8 mouse cellular contexts compared by ENCODE assay signal in genomic region chr2:174295175-174295899, GRCm38 (mm10). TPM values are rescaled to one million over a fixed set of nuclear protein-coding genes. Genes with fewer than 3 reads are reported as not detected.
A peak's percentile ranks its signal among the peaks of the same experiment; 100 is the strongest.
DNase-seq lines count a peak whose midpoint lies in the region; ATAC-seq and TF ChIP-seq lines count a peak whose summit lies in the region.

No protein-coding gene starts in this region.

- TF ChIP-seq CTCF in G1E (IDR thresholded peaks at IDR 0.05; ENCODE audit: low read depth, low read length), result no peak
- peak; percentile 50 for TF ChIP-seq CTCF in midbrain, postnatal 0 days (IDR thresholded peaks at IDR 0.05)

- peaks cover 43% of the 10 kb centered on the region for H3K9me3 ChIP-seq in G1E (replicated peaks)
- peaks cover 57% of the 10 kb centered on the region for H3K9me3 ChIP-seq in embryonic facial prominence, embryonic 12.5 days
- peaks cover 62% of the 10 kb centered on the region for H3K9me3 ChIP-seq in limb, embryonic 13.5 days
- H3K9me3 ChIP-seq in midbrain, postnatal 0 days (ENCODE audit: low read length), result peaks cover 31% of the 10 kb centered on the region
- H3K9me3 ChIP-seq in stomach, embryonic 16.5 days (replicated peaks; ENCODE audit: control insufficient read depth, low read length), result peaks cover 50% of the 10 kb centered on the region

- H3K4me3 ChIP-seq in G1E (ENCODE audit: low read depth, low read length), result peak overlapping the region; percentile 78
- H3K4me3 ChIP-seq in embryonic facial prominence, embryonic 12.5 days, result peak overlapping the region; percentile 63
- H3K4me3 ChIP-seq in limb, embryonic 13.5 days, result peak overlapping the region; percentile 66
- peak overlapping the region; percentile 61 for H3K4me3 ChIP-seq in midbrain, postnatal 0 days (ENCODE audit: low read depth, low read length)
- H3K4me3 ChIP-seq in stomach, embryonic 16.5 days (replicated peaks; ENCODE audit: low read length), result peak overlapping the region; percentile 65

- DNase-seq in gastrocnemius, postnatal 4 days (ENCODE audit: low spot score in 2 of 2), result peak; percentile 84 to 89
- DNase-seq in gastrocnemius, adult 8-10 months (ENCODE audit: low spot score in 2 of 2), result no peak
- DNase-seq in G1E (ENCODE audit: low spot score), result peak; percentile 89
- peak; percentile 67 to 75 for DNase-seq in heart, postnatal 14 days
- peak; percentile 94 for DNase-seq in midbrain, postnatal 0 days (ENCODE audit: low spot score)

- H3K4me1 ChIP-seq in G1E (ENCODE audit: insufficient read depth, low read depth, low read length), result peaks cover 26% of the 10 kb centered on the region
- H3K4me1 ChIP-seq in embryonic facial prominence, embryonic 12.5 days, result peaks cover 30% of the 10 kb centered on the region
- H3K4me1 ChIP-seq in limb, embryonic 13.5 days, result peaks cover 56% of the 10 kb centered on the region
- H3K4me1 ChIP-seq in midbrain, postnatal 0 days (ENCODE audit: insufficient read depth, low read length), result no peaks in the 10 kb centered on the region; the same call in 1 of the 2 replicates
- peaks cover 19% of the 10 kb centered on the region for H3K4me1 ChIP-seq in stomach, embryonic 16.5 days (ENCODE audit: control insufficient read depth, insufficient read depth, low read length)

- ATAC-seq in G1E (ENCODE audit: extremely low read depth, insufficient number of reproducible peaks, low FRiP score, poor library complexity, severe bottlenecking), result peak; percentile 69
- peak; percentile 79 for ATAC-seq in embryonic facial prominence, embryonic 12.5 days (ENCODE audit: insufficient number of reproducible peaks, insufficient read depth, low FRiP score, low TSS enrichment)
- peak; percentile 87 for ATAC-seq in limb, embryonic 13.5 days (ENCODE audit: low FRiP score, low read depth)
- ATAC-seq in midbrain, postnatal 0 days (ENCODE audit: low FRiP score), result peak; percentile 88
- ATAC-seq in stomach, embryonic 16.5 days (ENCODE audit: insufficient read depth, low FRiP score), result peak; percentile 93

- H3K36me3 ChIP-seq in G1E (replicated peaks), result peaks cover 37% of the 10 kb centered on the region
- peaks cover 4% of the 10 kb centered on the region for H3K36me3 ChIP-seq in embryonic facial prominence, embryonic 12.5 days
- H3K36me3 ChIP-seq in limb, embryonic 13.5 days, result peaks cover 59% of the 10 kb centered on the region
- H3K36me3 ChIP-seq in midbrain, postnatal 0 days (ENCODE audit: insufficient read depth, low read length), result no peaks in the 10 kb centered on the region
- peaks cover 19% of the 10 kb centered on the region for H3K36me3 ChIP-seq in stomach, embryonic 16.5 days (ENCODE audit: control insufficient read depth, insufficient read depth, low read length)

- H3K27me3 ChIP-seq in G1E (ENCODE audit: insufficient read depth, low read length), result no peaks in the 10 kb centered on the region
- peaks cover 32% of the 10 kb centered on the region for H3K27me3 ChIP-seq in embryonic facial prominence, embryonic 12.5 days
- H3K27me3 ChIP-seq in limb, embryonic 13.5 days, result peaks cover 34% of the 10 kb centered on the region
- H3K27me3 ChIP-seq in midbrain, postnatal 0 days (ENCODE audit: insufficient read depth, low read length), result peaks cover 23% of the 10 kb centered on the region
- H3K27me3 ChIP-seq in stomach, embryonic 16.5 days (ENCODE audit: control insufficient read depth, insufficient read depth, low read length), result peaks cover 19% of the 10 kb centered on the region

- H3K4me2 ChIP-seq in embryonic facial prominence, embryonic 12.5 days (replicated peaks), result peak overlapping the region; percentile 51
- peak overlapping the region; percentile 70 for H3K4me2 ChIP-seq in limb, embryonic 13.5 days (replicated peaks)
- peak overlapping the region; percentile 44 for H3K4me2 ChIP-seq in midbrain, postnatal 0 days (ENCODE audit: low read depth, low read length, poor library complexity, severe bottlenecking)
- peak overlapping the region; percentile 65 for H3K4me2 ChIP-seq in stomach, embryonic 16.5 days (ENCODE audit: low read depth, low read length)

- peak overlapping the region; percentile 82 for H3K27ac ChIP-seq in embryonic facial prominence, embryonic 12.5 days
- H3K27ac ChIP-seq in limb, embryonic 13.5 days, result peak overlapping the region; percentile 86
- peak overlapping the region; percentile 81 for H3K27ac ChIP-seq in midbrain, postnatal 0 days (ENCODE audit: low read depth, low read length)
- H3K27ac ChIP-seq in stomach, embryonic 16.5 days (ENCODE audit: low read length), result peak overlapping the region; percentile 82

- intact Hi-C loops in heart, postnatal 14 days (cut with DNase I), result loop anchor here (10.0 kb wide), 2 partner anchors 181 to 221 kb away; partner anchors contain the start of genes Npepl1 and Stx16

- 52% methylated on average over 36 of the region's 36 CpGs for WGBS in embryonic facial prominence, embryonic 12.5 days
- WGBS in limb, embryonic 13.5 days, result 44% methylated on average over 36 of the region's 36 CpGs
- 50% methylated on average over 36 of the region's 36 CpGs for WGBS in midbrain, postnatal 0 days
- WGBS in stomach, embryonic 16.5 days, result 54% methylated on average over 36 of the region's 36 CpGs

- H3K9ac ChIP-seq in embryonic facial prominence, embryonic 12.5 days, result peak overlapping the region; percentile 71
- H3K9ac ChIP-seq in limb, embryonic 13.5 days, result peak overlapping the region; percentile 81
- H3K9ac ChIP-seq in midbrain, postnatal 0 days (replicated peaks; ENCODE audit: low read length, poor library complexity, severe bottlenecking), result peak overlapping the region; percentile 77
- peak overlapping the region; percentile 78 for H3K9ac ChIP-seq in stomach, embryonic 16.5 days (ENCODE audit: low read length)

RNA-seq across cellular contexts. Expression of gene Gnas, which starts 11.2 kb away (rescaled TPM):
- 1,000 to 10,000 TPM; 3,196 to 3,475 TPM for total RNA-seq in gastrocnemius, postnatal 4 days (2021)
- total RNA-seq in gastrocnemius, adult 8-10 months (2022), result 1,000 to 10,000 TPM; 1,232 to 1,409 (median 1,307) TPM
- 1,040 and 1,097 TPM in 2 replicates for total RNA-seq in G1E (2014; fragmentation: Nextera tagmentation)
- 452 and 490 TPM in 2 replicates for total RNA-seq in G1E (2017)
- 935 and 1,094 TPM in 2 replicates for polyA plus RNA-seq in G1E (2012)
- 1,926 and 2,042 TPM in 2 replicates for polyA plus RNA-seq in embryonic facial prominence, embryonic 12.5 days (2016; fragmentation: Nextera tagmentation; extraction: Ambion mirVana)
- 1,000 to 10,000 TPM; 1,353 to 1,383 TPM for total RNA-seq in heart, postnatal 14 days (2021)
- polyA plus RNA-seq in limb, embryonic 13.5 days (2015; fragmentation: Nextera tagmentation; extraction: Ambion mirVana), result 1,943 and 1,947 TPM in 2 replicates
- 1,613 and 1,637 TPM in 2 replicates for total RNA-seq in midbrain, postnatal 0 days (2014; rRNA removed)
- polyA plus RNA-seq in midbrain, postnatal 0 days (2015; fragmentation: Nextera tagmentation; extraction: Ambion mirVana), result 1,739 and 1,834 TPM in 2 replicates
- polyA plus RNA-seq in stomach, embryonic 16.5 days (2015; fragmentation: Nextera tagmentation; extraction: Ambion mirVana), result 581 and 721 TPM in 2 replicates

RNA-seq across cellular contexts. Expression of gene Gm20721, which starts 51.2 kb away (rescaled TPM):
- total RNA-seq in gastrocnemius, postnatal 4 days (2021), result 1 to 10 TPM; 4.8 to 6.4 TPM
- 1 to 10 TPM; 1.0 to 2.2 (median 1.2) TPM for total RNA-seq in gastrocnemius, adult 8-10 months (2022)
- total RNA-seq in G1E (2014; fragmentation: Nextera tagmentation), result not detected in 2 replicates
- 8.6 and 9.0 TPM in 2 replicates for total RNA-seq in G1E (2017)
- polyA plus RNA-seq in G1E (2012), result 0.99 and 1.3 TPM in 2 replicates
- 17.3 and 19.9 TPM in 2 replicates for polyA plus RNA-seq in embryonic facial prominence, embryonic 12.5 days (2016; fragmentation: Nextera tagmentation; extraction: Ambion mirVana)
- 1 to 10 TPM; 1.7 to 1.8 TPM for total RNA-seq in heart, postnatal 14 days (2021)
- polyA plus RNA-seq in limb, embryonic 13.5 days (2015; fragmentation: Nextera tagmentation; extraction: Ambion mirVana), result 21.5 and 25.3 TPM in 2 replicates
- not detected in 2 replicates for total RNA-seq in midbrain, postnatal 0 days (2014; rRNA removed)
- polyA plus RNA-seq in midbrain, postnatal 0 days (2015; fragmentation: Nextera tagmentation; extraction: Ambion mirVana), result 9.8 and 10.8 TPM in 2 replicates
- polyA plus RNA-seq in stomach, embryonic 16.5 days (2015; fragmentation: Nextera tagmentation; extraction: Ambion mirVana), result 34.1 and 63.1 TPM in 2 replicates

Comparison
In these comparisons a context has a peak if more than half of its experiments do, and no peak if none do; other contexts are left out.
1. DNase-seq: peak in gastrocnemius, postnatal 4 days (2 of 2), G1E (single experiment), heart, postnatal 14 days (2 of 2) and midbrain, postnatal 0 days (single experiment); none in gastrocnemius, adult 8-10 months (0 of 2).
2. Peak in every context shown above with its lines, with median percentiles within 50 percentile points of each other: ATAC-seq, H3K4me3 ChIP-seq, H3K27ac ChIP-seq, H3K4me2 ChIP-seq and H3K9ac ChIP-seq.